Mouse (Mus musculus): ENCODE results near the gene Kazn.

DNA sequence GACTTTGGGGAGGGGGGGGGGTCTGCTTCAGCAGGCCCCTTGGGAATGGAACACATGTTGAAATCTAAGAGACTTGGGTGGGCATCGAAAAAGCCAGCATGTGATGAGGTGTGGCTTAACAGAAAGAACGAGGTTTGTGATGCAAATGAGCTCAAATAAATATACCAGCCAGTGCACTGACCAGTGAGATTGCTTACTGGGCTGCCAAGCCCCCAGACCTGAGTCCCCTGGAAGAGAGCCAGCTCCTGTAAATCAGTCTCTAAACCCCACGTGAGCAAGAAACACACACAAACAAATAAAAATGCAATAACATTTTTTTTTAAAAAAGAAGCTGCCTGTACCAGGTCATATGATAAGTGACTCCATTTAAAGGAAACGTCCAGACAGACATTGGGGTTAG, 172.6 kb downstream of the Kazn start:
- TF ChIP-seq CTCF (IDR thresholded peaks at IDR 0.05; ENCODE audit: control insufficient read depth, insufficient read depth, low read length) (no peak), POLR2A (IDR thresholded peaks at IDR 0.05; ENCODE audit: borderline replicate concordance, control insufficient read depth, low read depth, low read length) (no peak)
